In genomic region chr12:75369418-75369851, GRCm38 (mm10) we compare ENCODE assay signal across 16 mouse cellular contexts. TPM values are rescaled to one million over a fixed set of nuclear protein-coding genes. Genes with fewer than 3 reads are reported as not detected.
A peak's percentile ranks its signal among the peaks of the same experiment; 100 is the strongest.
DNase-seq lines count a peak whose midpoint lies in the region; ATAC-seq lines count a peak whose summit lies in the region.
"Had no signal": no experiment of that assay in that cellular context is flagged by ENCODE, and none has a peak within 500 bp of the region (broad histone marks: within the 10 kb centered on the region; RNA-seq: fewer than 3 reads in every experiment).

No protein-coding gene starts in this region.

- no peaks in the 10 kb centered on the region for H3K9me3 ChIP-seq in heart, embryonic 14.5 days (ENCODE audit: control insufficient read depth, low read length)
- H3K9me3 ChIP-seq in lung, embryonic 16.5 days (ENCODE audit: control insufficient read depth, low read length) = no peaks in the 10 kb centered on the region
- no peaks in the 10 kb centered on the region for H3K9me3 ChIP-seq in hindbrain, embryonic 14.5 days (ENCODE audit: control insufficient read depth, low read length)
- no peaks in the 10 kb centered on the region for H3K9me3 ChIP-seq in embryonic facial prominence, embryonic 10.5 days
- H3K9me3 ChIP-seq: embryonic facial prominence, embryonic 15.5 days; limb, embryonic 12.5 days; midbrain, embryonic 12.5 days had no signal

- no peak overlapping the region for H3K9ac ChIP-seq in heart, embryonic 14.5 days (ENCODE audit: low read length)
- no peak overlapping the region for H3K9ac ChIP-seq in lung, embryonic 16.5 days (ENCODE audit: low read length)
- no peak overlapping the region for H3K9ac ChIP-seq in hindbrain, embryonic 14.5 days
- H3K9ac ChIP-seq: embryonic facial prominence, embryonic 15.5 days; limb, embryonic 12.5 days; midbrain, embryonic 12.5 days had no signal

- 44% methylated on average over 2 of the region's 2 CpGs for WGBS in heart, embryonic 14.5 days
- WGBS in lung, embryonic 16.5 days = 76% methylated on average over 2 of the region's 2 CpGs
- 79% methylated on average over 2 of the region's 2 CpGs for WGBS in hindbrain, embryonic 14.5 days
- WGBS in embryonic facial prominence, embryonic 10.5 days = 71% methylated on average over 2 of the region's 2 CpGs

- H3K4me2 ChIP-seq in heart, embryonic 14.5 days (ENCODE audit: low read length) = no peak overlapping the region
- H3K4me2 ChIP-seq in lung, embryonic 16.5 days (ENCODE audit: low read depth, low read length) = no peak overlapping the region
- no peak overlapping the region for H3K4me2 ChIP-seq in hindbrain, embryonic 14.5 days (replicated peaks)
- H3K4me2 ChIP-seq: embryonic facial prominence, embryonic 15.5 days; limb, embryonic 12.5 days; midbrain, embryonic 12.5 days had no signal

- no peaks in the 10 kb centered on the region for H3K27me3 ChIP-seq in heart, embryonic 14.5 days (ENCODE audit: control insufficient read depth, insufficient read depth, low read length)
- H3K27me3 ChIP-seq in lung, embryonic 16.5 days (ENCODE audit: control insufficient read depth, insufficient read depth, low read depth, low read length) = no peaks in the 10 kb centered on the region
- no peaks in the 10 kb centered on the region for H3K27me3 ChIP-seq in hindbrain, embryonic 14.5 days (ENCODE audit: control insufficient read depth, insufficient read depth, low read length)
- H3K27me3 ChIP-seq in embryonic facial prominence, embryonic 10.5 days (replicated peaks; ENCODE audit: low read depth, poor library complexity, severe bottlenecking) = no peaks in the 10 kb centered on the region
- H3K27me3 ChIP-seq: embryonic facial prominence, embryonic 15.5 days; limb, embryonic 12.5 days; midbrain, embryonic 12.5 days had no signal

- H3K27ac ChIP-seq in brown adipose tissue, adult 24 weeks (replicated peaks; ENCODE audit: low read depth, low read length) = peak overlapping the region; percentile 40
- H3K27ac ChIP-seq in heart, embryonic 14.5 days (replicated peaks in 1 of 2; ENCODE audit: control insufficient read depth in 1 of 2, insufficient read depth in 1 of 2, low read depth in 2 of 2, low read length in 2 of 2) = peak overlapping the region; percentile 25 to 41; a peak in 1 of 4 replicates
- no peak overlapping the region for H3K27ac ChIP-seq in lung, embryonic 16.5 days (ENCODE audit: low read length)
- no peak overlapping the region for H3K27ac ChIP-seq in hindbrain, embryonic 14.5 days
- no peak overlapping the region for H3K27ac ChIP-seq in embryonic facial prominence, embryonic 10.5 days (replicated peaks)
- H3K27ac ChIP-seq: embryonic facial prominence, embryonic 15.5 days; limb, embryonic 12.5 days; midbrain, embryonic 12.5 days had no signal

- no peaks in the 10 kb centered on the region for H3K36me3 ChIP-seq in heart, embryonic 14.5 days (ENCODE audit: control insufficient read depth, insufficient read depth, low read length)
- H3K36me3 ChIP-seq in lung, embryonic 16.5 days (ENCODE audit: control insufficient read depth, insufficient read depth, low read length) = no peaks in the 10 kb centered on the region
- no peaks in the 10 kb centered on the region for H3K36me3 ChIP-seq in hindbrain, embryonic 14.5 days (replicated peaks; ENCODE audit: control insufficient read depth, insufficient read depth)
- no peaks in the 10 kb centered on the region for H3K36me3 ChIP-seq in embryonic facial prominence, embryonic 10.5 days (replicated peaks)
- H3K36me3 ChIP-seq: embryonic facial prominence, embryonic 15.5 days; limb, embryonic 12.5 days; midbrain, embryonic 12.5 days had no signal

- no peak for ATAC-seq in heart, embryonic 14.5 days (ENCODE audit: insufficient number of reproducible peaks, insufficient read depth, low FRiP score, low read depth)
- 0 out of 2 replicates have a peak, but pooled peaks have one; percentile 36 for ATAC-seq in lung, embryonic 16.5 days (ENCODE audit: low read depth)
- ATAC-seq in hindbrain, embryonic 14.5 days (ENCODE audit: low FRiP score) = no peak

- H3K4me3 ChIP-seq in brown adipose tissue, adult 24 weeks (ENCODE audit: insufficient read depth, low read depth, low read length) = no peak overlapping the region
- H3K4me3 ChIP-seq in heart, embryonic 14.5 days (ENCODE audit: control insufficient read depth in 1 of 2, insufficient read depth in 1 of 2, low read depth in 1 of 2, low read length in 2 of 2) = no peak overlapping the region
- H3K4me3 ChIP-seq in lung, embryonic 16.5 days (ENCODE audit: low read length) = no peak overlapping the region
- H3K4me3 ChIP-seq in hindbrain, embryonic 14.5 days (replicated peaks; ENCODE audit: low read length) = no peak overlapping the region
- H3K4me3 ChIP-seq in embryonic facial prominence, embryonic 10.5 days = no peak overlapping the region
- H3K4me3 ChIP-seq: embryonic facial prominence, embryonic 15.5 days; limb, embryonic 12.5 days; midbrain, embryonic 12.5 days had no signal

- peaks cover 13% of the 10 kb centered on the region for H3K4me1 ChIP-seq in brown adipose tissue, adult 24 weeks (ENCODE audit: control insufficient read depth, insufficient read depth, insufficient read length, low read length)
- H3K4me1 ChIP-seq in heart, embryonic 14.5 days (ENCODE audit: control insufficient read depth in 2 of 2, insufficient read depth in 2 of 2, low read length in 2 of 2) = peaks cover 5 to 6% of the 10 kb centered on the region in 2 experiments; a peak in 2 of 4 replicates
- no peaks in the 10 kb centered on the region for H3K4me1 ChIP-seq in lung, embryonic 16.5 days (replicated peaks; ENCODE audit: control insufficient read depth, insufficient read depth, low read length)
- H3K4me1 ChIP-seq in hindbrain, embryonic 14.5 days (replicated peaks; ENCODE audit: control insufficient read depth, insufficient read depth, low read length) = no peaks in the 10 kb centered on the region
- H3K4me1 ChIP-seq in embryonic facial prominence, embryonic 10.5 days = no peaks in the 10 kb centered on the region
- H3K4me1 ChIP-seq: embryonic facial prominence, embryonic 15.5 days; midbrain, embryonic 12.5 days had no signal

- DNase-seq in kidney, adult 11 months = peak; percentile 45
- DNase-seq in kidney, adult 18-20 months = no peak
- DNase-seq in hindbrain, embryonic 14.5 days (ENCODE audit: low spot score) = no peak
- no peak for DNase-seq in thymus, postnatal 4 days
- DNase-seq in embryonic facial prominence, embryonic 10.5 days (ENCODE audit: low spot score) = no peak
- DNase-seq: cerebellum, adult 9-10 months; right cerebral cortex, postnatal 4 days had no signal

RNA-seq across cellular contexts. Expression of gene Gphb5, which starts 47.1 kb away (rescaled TPM):
- polyA plus RNA-seq in brown adipose tissue, adult 24 weeks (2012; ENCODE audit: insufficient read depth, insufficient read length, missing spikeins) = not detected in 2 replicates
- polyA plus RNA-seq in heart, embryonic 14.5 days (2014; fragmentation: Nextera tagmentation; extraction: Ambion mirVana) = not detected in 2 replicates
- 0.13 TPM in 1 of 2 replicates, not detected in the other for polyA plus RNA-seq in lung, embryonic 16.5 days (2015; fragmentation: Nextera tagmentation; extraction: Ambion mirVana)
- polyA plus RNA-seq in hindbrain, embryonic 14.5 days (2014; fragmentation: Nextera tagmentation; extraction: Ambion mirVana) = not detected in 2 replicates
- not detected in 2 replicates for polyA plus RNA-seq in embryonic facial prominence, embryonic 10.5 days (2016; fragmentation: Nextera tagmentation; extraction: Ambion mirVana)
- polyA plus RNA-seq: embryonic facial prominence, embryonic 15.5 days; gonadal fat pad, adult 2 months; limb, embryonic 12.5 days; neural tube, embryonic 14.5 days; urinary bladder, adult 2 months had no signal

Comparison
In these comparisons a context has a peak if more than half of its experiments do, and no peak if none do; other contexts are left out.
1. H3K27ac ChIP-seq: peak in brown adipose tissue, adult 24 weeks (single experiment) and heart, embryonic 14.5 days (2 of 2); none in lung, embryonic 16.5 days (single experiment), hindbrain, embryonic 14.5 days (single experiment) and embryonic facial prominence, embryonic 10.5 days (single experiment).